Mouse (Mus musculus) kidney, postnatal 25 days (tissue): ENCODE measurements around the gene Arhgef28.

Experiments
- DNase-seq, 2 experiments: peaks; one replicate each; pipeline ENCODE4 v3.0.0; 2021; ENCODE audit warnings: mixed read lengths in 2 of 2

Arhgef28 gene

GRCm38 (mm10) chr13:97898590-97898989, 307.6 kb downstream of the Arhgef28 start:
- DNase-seq: peak in 1 of 2 experiments; percentile 52

DNA sequence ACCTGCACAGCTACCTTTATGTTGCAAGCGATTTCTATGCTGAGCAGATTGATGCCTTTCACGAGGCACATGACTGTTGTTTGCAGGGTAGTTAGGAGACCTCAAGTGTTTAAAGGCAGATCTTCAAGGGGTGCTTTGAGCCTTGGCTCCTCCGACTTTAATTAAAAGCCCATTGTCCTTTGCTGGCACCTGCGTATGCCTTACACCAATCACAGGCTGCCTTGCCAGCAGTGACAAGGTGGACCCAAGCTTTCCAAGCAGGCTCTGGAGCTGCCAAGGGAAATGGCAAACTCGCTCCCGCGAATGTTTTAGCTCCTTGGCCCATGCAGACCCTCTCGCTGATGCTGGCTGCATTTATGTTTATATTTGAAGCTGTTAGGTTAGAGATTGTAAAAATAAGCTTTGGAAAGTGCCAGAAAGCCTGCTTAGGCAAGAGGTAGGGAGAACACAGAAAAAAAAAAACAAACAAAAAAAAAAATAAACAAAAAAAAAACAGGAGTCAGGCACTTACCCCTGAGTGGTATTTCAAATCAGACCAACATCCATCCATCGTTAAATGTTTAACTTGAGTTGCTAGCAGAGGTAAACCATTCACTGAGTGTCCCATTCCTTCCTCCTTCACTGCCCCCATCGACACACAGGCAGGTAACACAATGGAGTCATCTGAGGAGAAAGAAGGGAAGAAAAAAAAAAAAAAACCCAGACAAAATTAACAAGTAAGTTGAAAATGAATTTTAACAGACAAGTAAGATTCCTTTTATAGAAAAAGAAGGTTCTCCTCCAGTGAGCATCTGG, 313.0 kb downstream of the Arhgef28 start:
- DNase-seq: peak; percentile 38 to 53

- no peak for DNase-seq
These were observed 314.0 kb downstream of the Arhgef28 start for GRCm38 (mm10) chr13:97892089-97892884.

DNA sequence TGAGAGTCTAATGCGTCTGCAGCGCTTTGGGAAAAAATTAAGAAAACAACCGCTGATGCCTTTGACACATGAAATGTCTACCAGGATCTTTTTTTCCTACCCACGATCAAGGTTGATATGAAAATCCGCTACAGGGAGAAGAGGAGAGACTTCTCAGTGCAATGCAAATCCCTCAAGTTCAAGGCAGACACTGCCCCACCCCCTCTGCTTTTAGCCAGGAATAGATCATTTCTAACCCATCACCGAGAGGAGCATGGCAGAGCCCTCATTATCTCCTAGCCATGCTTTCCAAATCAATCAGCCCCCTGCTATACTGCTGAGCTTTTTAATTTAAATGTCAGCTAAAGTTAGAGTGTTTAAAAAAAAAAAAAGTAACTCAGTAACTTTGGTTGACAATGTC, 318.2 kb downstream of the Arhgef28 start:
- no peak for DNase-seq

GRCm38 (mm10) chr13:97887558-97887957, 318.7 kb downstream of the Arhgef28 start:
- DNase-seq: no peak

DNA sequence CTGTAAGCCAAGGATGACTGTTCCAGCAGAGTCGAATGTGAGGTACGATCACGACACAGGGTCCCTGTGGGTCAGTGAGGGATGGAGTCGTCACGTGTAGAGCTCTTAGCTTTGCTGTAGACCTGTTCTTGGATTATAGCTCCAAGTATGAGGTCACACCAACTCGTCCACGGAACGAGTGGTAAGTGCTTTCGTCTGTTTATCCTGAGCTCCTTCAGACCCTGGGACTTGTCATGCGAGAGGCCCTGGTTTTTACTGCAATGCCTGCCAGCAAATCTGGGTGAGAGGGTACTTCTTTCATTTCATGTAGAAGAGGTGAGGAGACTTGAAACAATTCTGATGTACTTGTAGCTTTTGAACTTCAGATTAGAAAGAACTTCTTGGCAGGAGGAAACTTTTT, 322.6 kb downstream of the Arhgef28 start:
- DNase-seq: no peak

DNA sequence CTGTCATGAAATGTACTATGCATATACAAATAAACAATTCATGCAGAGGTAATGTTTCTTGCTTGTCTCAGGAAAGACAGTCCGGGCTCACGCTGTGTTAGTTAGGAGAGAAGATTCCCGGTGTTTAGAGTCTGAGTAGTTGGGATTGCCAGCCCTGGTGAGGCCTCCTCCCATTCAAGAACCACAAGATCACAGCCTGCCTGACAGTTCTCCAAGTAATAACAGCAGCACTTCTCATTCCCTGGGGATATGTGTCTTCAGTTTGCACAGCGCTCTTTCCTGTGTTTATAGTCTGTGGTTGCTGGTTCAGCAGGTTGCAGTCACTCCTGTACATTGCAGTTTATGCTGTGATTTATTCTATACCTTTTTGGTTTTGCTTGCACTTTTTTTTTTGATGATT, 329.8 kb downstream of the Arhgef28 start:
- DNase-seq: no peak

- peak in 1 of 2 experiments; percentile 30 for DNase-seq
These were observed 330.2 kb downstream of the Arhgef28 start for GRCm38 (mm10) chr13:97876031-97876430.

DNA sequence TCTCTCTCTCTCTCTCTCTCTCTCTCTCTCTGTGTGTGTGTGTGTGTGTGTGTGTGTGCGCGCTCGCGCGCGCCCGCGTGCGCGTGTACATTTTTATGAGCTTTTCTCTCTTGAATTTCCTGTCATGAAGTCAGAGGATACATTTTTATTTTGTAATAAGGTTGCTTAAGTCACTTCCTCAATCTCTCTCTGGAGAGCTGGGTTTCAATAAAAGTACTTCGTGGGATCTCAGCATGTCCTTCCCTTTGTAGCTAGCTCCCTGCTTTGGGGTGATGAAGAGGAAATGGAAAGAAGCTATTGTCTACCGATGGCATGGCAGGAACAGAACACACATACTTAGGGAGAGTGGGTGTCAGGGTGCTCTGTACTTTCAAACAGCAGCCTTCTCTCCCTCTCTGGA, 336.8 kb downstream of the Arhgef28 start:
- no peak for DNase-seq

- peak; percentile 59 to 73 for DNase-seq
These were observed 338.8 kb downstream of the Arhgef28 start for GRCm38 (mm10) chr13:97867322-97867962.

- no peak for DNase-seq
These were observed 347.2 kb downstream of the Arhgef28 start for GRCm38 (mm10) chr13:97859071-97859470.

- DNase-seq: no peak
These were observed 348.4 kb downstream of the Arhgef28 start for GRCm38 (mm10) chr13:97857860-97858259.

DNA sequence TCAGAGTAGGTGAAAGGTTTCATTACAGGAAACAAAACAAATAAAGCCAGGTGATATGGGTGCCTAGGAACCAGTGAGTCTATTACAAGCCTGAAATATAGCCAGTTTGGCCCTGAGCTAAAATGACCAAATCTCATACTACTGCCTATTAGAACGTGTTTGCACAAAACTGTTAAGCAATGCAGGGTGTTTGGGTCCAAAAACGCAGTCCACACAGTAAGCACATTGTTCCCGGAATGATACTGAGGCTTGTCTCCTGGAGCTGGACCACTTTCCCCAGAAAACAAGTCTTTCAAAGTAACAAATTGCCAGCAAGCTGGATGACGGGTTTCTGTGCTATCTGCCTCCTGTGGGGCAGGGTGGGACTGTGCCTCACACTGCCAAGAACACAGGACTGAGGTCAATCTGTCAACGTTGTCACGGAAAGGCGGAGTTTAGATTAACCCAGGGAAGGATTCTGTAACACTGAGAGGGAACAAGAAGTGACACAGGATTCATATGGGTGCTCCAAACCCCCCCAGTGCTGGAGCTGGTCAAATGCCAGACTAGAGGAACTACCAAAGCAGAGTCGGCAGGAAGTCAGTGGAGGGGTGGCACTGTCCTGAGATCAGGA, 352.8 kb downstream of the Arhgef28 start:
- DNase-seq: no peak
